Mouse (Mus musculus) limb, embryonic 14.5 days (tissue): ENCODE measurements around the gene Tmsb10. TPM values are rescaled to one million over a fixed set of nuclear protein-coding genes. Genes with fewer than 3 reads are reported as not detected.

Experiments used
- ATAC-seq: fragments of 200-750 bp; cut with Nextera tagmentation; 2 replicates; pipeline ENCODE4 v1.8.0; 2017; ENCODE audit warnings: low read depth, moderate number of reproducible peaks, moderate TSS enrichment; ENCODE audit not compliant: low FRiP score
- DNase-seq: peaks from one replicate; pipeline ENCODE4 v3.0.0-alpha.2; 2015; ENCODE audit warnings: low spot score
- H3K27ac ChIP-seq: fragments of 300-500 bp; sonication (generic); replicated peaks from 2 replicates; pipeline ENCODE4 v1.5.1; 2014; ENCODE audit warnings: low read depth, mild to moderate bottlenecking, low read length, moderate library complexity, mixed read lengths
- H3K27me3 ChIP-seq: fragments of 300-500 bp; sonication (generic); 2 replicates; pipeline ENCODE4 v1.6.1; 2014; ENCODE audit warnings: low read length, mixed read lengths; ENCODE audit not compliant: control insufficient read depth, insufficient read depth
- H3K36me3 ChIP-seq: fragments of 300-500 bp; sonication (generic); 2 replicates; pipeline ENCODE4 v1.6.1; 2014; ENCODE audit warnings: mild to moderate bottlenecking, low read length, moderate library complexity, mixed read lengths; ENCODE audit not compliant: control insufficient read depth, insufficient read depth
- H3K4me1 ChIP-seq: fragments of 300-500 bp; sonication (generic); 2 replicates; pipeline ENCODE4 v1.6.1; 2014; ENCODE audit warnings: antibody characterized with exemption, low read length, mixed read lengths; ENCODE audit not compliant: control insufficient read depth, insufficient read depth
- H3K4me2 ChIP-seq: fragments of 300-500 bp; sonication (generic); replicated peaks from 2 replicates; pipeline ENCODE4 v1.6.1; 2014; ENCODE audit warnings: low read depth, mild to moderate bottlenecking, low read length, moderate library complexity; ENCODE audit not compliant: severe bottlenecking
- H3K4me3 ChIP-seq: fragments of 300-500 bp; sonication (generic); replicated peaks from 2 replicates; pipeline ENCODE4 v1.5.1; 2014; ENCODE audit warnings: low read length
- H3K9ac ChIP-seq: fragments of 300-500 bp; sonication (generic); 2 replicates; pipeline ENCODE4 v1.6.1; 2014; ENCODE audit warnings: mild to moderate bottlenecking, low read depth, low read length, moderate library complexity; ENCODE audit not compliant: severe bottlenecking
- H3K9me3 ChIP-seq: fragments of 300-500 bp; sonication (generic); 2 replicates; pipeline ENCODE4 v1.6.1; 2016; ENCODE audit warnings: low read length; ENCODE audit not compliant: control insufficient read depth
- POLR2A ChIP-seq: fragments of 200-500 bp; IDR thresholded peaks from 2 replicates; pipeline ENCODE4 v1.8.0; 2012; ENCODE audit warnings: inconsistent platforms, mild to moderate bottlenecking, moderate library complexity, borderline replicate concordance; ENCODE audit not compliant: insufficient read depth, insufficient read length; ENCODE audit errors: extremely low read depth
- WGBS: fragments of 180-500 bp; shearing (Covaris S2); extraction: QIAGEN DNeasy Blood & Tissue Kit; methylation state at CpG from one replicate; pipeline ENCODE4 v1.1.7; 2014; 5-methylcytosine and 5-hydroxymethylcytosine counted together
- polyA plus RNA-seq, 2 experiments: library from polyadenylated mRNA; depleted of rRNA in 1 of 2; stranded (reverse) in 1 of 2; unstranded in 1 of 2; fragments of >200 nt; fragmentation: Nextera tagmentation in 1 of 2; extraction: Ambion mirVana in 1 of 2; gene quantifications; 2 replicates each; pipeline versions ENCODE4 v1.2.1 to v1.2.3; 2012 to 2014

The Tmsb10 gene
- polyA plus RNA-seq, 2 experiments, result 1,253 to 2,395 TPM

- H3K9me3 ChIP-seq, result no peaks in the 10 kb centered on the region
- peak; percentile 50 for DNase-seq
- no peak for TF ChIP-seq POLR2A
- H3K4me2 ChIP-seq, result no peak overlapping the region
- no peaks in the 10 kb centered on the region for H3K36me3 ChIP-seq
- no peak overlapping the region for H3K4me3 ChIP-seq
- WGBS, result 32% methylated on average over 2 of the region's 2 CpGs
- no peaks in the 10 kb centered on the region for H3K27me3 ChIP-seq
- H3K27ac ChIP-seq, result no peak overlapping the region
- peak; percentile 38; the same call in 1 of the 2 replicates for ATAC-seq
- H3K9ac ChIP-seq, result no peak overlapping the region
- H3K4me1 ChIP-seq, result peaks cover 21% of the 10 kb centered on the region
These were observed 6.3 kb downstream of the Tmsb10 start for GRCm38 (mm10) chr6:72952221-72952620.

GRCm38 (mm10) chr6:72949161-72949756, 9.3 kb downstream of the Tmsb10 start:
- Histone ChIP-seq H3K4me2 (no peak overlapping the region), H3K36me3 (no peaks in the 10 kb centered on the region), H3K27me3 (no peaks in the 10 kb centered on the region), H3K9me3 (peaks cover 3% of the 10 kb centered on the region; the same call in 1 of the 2 replicates), H3K4me3 (no peak overlapping the region), H3K9ac (no peak overlapping the region), H3K27ac (no peak overlapping the region), H3K4me1 (0 out of 2 replicates have a peak, but pooled peaks cover 9% of the 10 kb centered on the region)
- DNase-seq (no peak), ATAC-seq (no peak)
- no peak for TF ChIP-seq POLR2A
- 80% methylated on average over 9 of the region's 9 CpGs for WGBS

GRCm38 (mm10) chr6:72948392-72948791, 10.2 kb downstream of the Tmsb10 start:
- Histone ChIP-seq H3K4me1 (0 out of 2 replicates have a peak, but pooled peaks cover 9% of the 10 kb centered on the region), H3K9me3 (peaks cover 3% of the 10 kb centered on the region; the same call in 1 of the 2 replicates), H3K4me2 (no peak overlapping the region), H3K4me3 (no peak overlapping the region), H3K27me3 (no peaks in the 10 kb centered on the region), H3K27ac (no peak overlapping the region), H3K9ac (no peak overlapping the region), H3K36me3 (no peaks in the 10 kb centered on the region)
- ATAC-seq (no peak), DNase-seq (no peak)
- 84% methylated on average over 3 of the region's 3 CpGs for WGBS
- no peak for TF ChIP-seq POLR2A

- no peaks in the 10 kb centered on the region for H3K36me3 ChIP-seq
- WGBS, result 66% methylated on average over 6 of the region's 6 CpGs
These were observed 10.6 kb downstream of the Tmsb10 start for GRCm38 (mm10) chr6:72947960-72948359.

GRCm38 (mm10) chr6:72940493-72940892, 18.1 kb downstream of the Tmsb10 start:
- H3K9me3 ChIP-seq, result no peaks in the 10 kb centered on the region
- no peak for TF ChIP-seq POLR2A
- ATAC-seq, result peak; percentile 47; the same call in 1 of the 2 replicates
- WGBS, result 7% methylated on average over 3 of the region's 3 CpGs
- no peaks in the 10 kb centered on the region for H3K36me3 ChIP-seq
- no peaks in the 10 kb centered on the region for H3K27me3 ChIP-seq
- no peak overlapping the region for H3K9ac ChIP-seq
- H3K4me2 ChIP-seq, result no peak overlapping the region
- H3K4me3 ChIP-seq, result no peak overlapping the region
- peak; percentile 79 for DNase-seq
- H3K4me1 ChIP-seq, result no peaks in the 10 kb centered on the region
- no peak overlapping the region for H3K27ac ChIP-seq

More at GRCm38 (mm10) chr6:72947960-72948359, 10.6 kb downstream of the Tmsb10 start:
- TF ChIP-seq POLR2A, result no peak
- peaks cover 3% of the 10 kb centered on the region; the same call in 1 of the 2 replicates for H3K9me3 ChIP-seq
- H3K9ac ChIP-seq, result no peak overlapping the region
- H3K4me3 ChIP-seq, result no peak overlapping the region
- H3K4me2 ChIP-seq, result no peak overlapping the region
- no peaks in the 10 kb centered on the region for H3K27me3 ChIP-seq
- ATAC-seq, result no peak
- 0 out of 2 replicates have a peak, but pooled peaks cover 7% of the 10 kb centered on the region for H3K4me1 ChIP-seq
- DNase-seq, result no peak
- H3K27ac ChIP-seq, result no peak overlapping the region

GRCm38 (mm10) chr6:72937859-72938258, 20.7 kb downstream of the Tmsb10 start:
- no peak for TF ChIP-seq POLR2A
- H3K4me2 ChIP-seq, result no peak overlapping the region
- no peak for ATAC-seq

More at GRCm38 (mm10) chr6:72937859-72938258, 20.7 kb downstream of the Tmsb10 start:
- Histone ChIP-seq H3K9ac (no peak overlapping the region), H3K4me1 (no peaks in the 10 kb centered on the region), H3K27ac (no peak overlapping the region), H3K4me3 (no peak overlapping the region), H3K36me3 (no peaks in the 10 kb centered on the region), H3K9me3 (no peaks in the 10 kb centered on the region), H3K27me3 (no peaks in the 10 kb centered on the region)
- no peak for DNase-seq
- WGBS, result 56% methylated on average over 5 of the region's 5 CpGs
